Mouse (Mus musculus) heart, postnatal 0 days (tissue): ENCODE data around the gene Foxg1.

Source experiments
- CTCF ChIP-seq: IDR thresholded peaks from 2 replicates; pipeline ENCODE4 v1.5.1; 2016; ENCODE audit warnings: antibody characterized with exemption, control low read depth, low read depth
- EP300 ChIP-seq: IDR thresholded peaks from 2 replicates; pipeline ENCODE4 v1.6.1; 2016; ENCODE audit warnings: antibody characterized with exemption, low read depth

GRCm38 (mm10) chr12:49383521-49384133 lies 1.2 kb downstream of the Foxg1 start:
- TF ChIP-seq EP300, result no peak
- no peak for TF ChIP-seq CTCF
